Mouse (Mus musculus) kidney, adult 2 months (tissue): ENCODE measurements around the gene Ostf1. TPM values are rescaled to one million over a fixed set of nuclear protein-coding genes. Genes with fewer than 3 reads are reported as not detected.
A peak's percentile ranks its signal among the peaks of the same experiment; 100 is the strongest.

ENCODE experiments used
- DNase-seq: peaks from one replicate; pipeline ENCODE4 v3.0.0; 2021
- H3K27ac ChIP-seq: fragments of 200-500 bp; 2 replicates; pipeline ENCODE4 v1.5.1; 2012; ENCODE audit warnings: low read depth, low read length, control low read depth, inconsistent platforms; ENCODE audit not compliant: insufficient read depth
- H3K27me3 ChIP-seq: fragments of 200-500 bp; replicated peaks from 2 replicates; pipeline ENCODE4 v1.6.1; 2012; ENCODE audit warnings: mild to moderate bottlenecking, moderate library complexity, low read length, inconsistent platforms; ENCODE audit not compliant: control insufficient read depth, insufficient read depth
- H3K36me3 ChIP-seq: fragments of 200-500 bp; 2 replicates; pipeline ENCODE4 v1.6.1; 2012; ENCODE audit warnings: mild to moderate bottlenecking, moderate library complexity, low read length, inconsistent platforms; ENCODE audit not compliant: control insufficient read depth, insufficient read depth
- H3K4me1 ChIP-seq: fragments of 200-500 bp; 2 replicates; pipeline ENCODE4 v1.6.1; 2011; ENCODE audit warnings: low read length; ENCODE audit not compliant: control insufficient read depth, insufficient read depth
- H3K4me3 ChIP-seq: fragments of 200-500 bp; 2 replicates; pipeline ENCODE4 v1.5.1; 2011; ENCODE audit warnings: mild to moderate bottlenecking, low read depth, low read length, control low read depth; ENCODE audit not compliant: insufficient read depth
- CTCF ChIP-seq: fragments of 200-500 bp; conservative IDR thresholded peaks from 2 replicates; pipeline ENCODE4 v1.5.1; 2011; ENCODE audit warnings: low read depth, mild to moderate bottlenecking, control low read depth, low read length, moderate library complexity, mixed read lengths; ENCODE audit not compliant: insufficient read depth, insufficient read length
- POLR2A ChIP-seq: fragments of 200-500 bp; IDR thresholded peaks from one replicate; pipeline ENCODE4 v1.6.1; 2011; ENCODE audit warnings: low read depth, low read length, control low read depth
- WGBS: fragments of 180-500 bp; shearing (Covaris S2); methylation state at CpG from one replicate; pipeline ENCODE4 v1.1.7; 2018; 5-methylcytosine and 5-hydroxymethylcytosine counted together
- polyA plus RNA-seq: library from polyadenylated mRNA; depleted of rRNA; stranded (reverse); fragments of >200 nt; gene quantifications from 2 replicates; pipeline ENCODE4 v1.2.3, GENCODE M21; 2012

Ostf1 gene
- polyA plus RNA-seq, 1 experiment = 80.0 TPM

GRCm38 (mm10) chr19:18632231-18633185 lies 885 bp upstream of the Ostf1 start:
- no peaks in the 10 kb centered on the region for H3K36me3 ChIP-seq
- peak; percentile 90 for DNase-seq
- TF ChIP-seq CTCF (no peak), POLR2A (no peak)
- 39% methylated on average over 13 of the region's 13 CpGs for WGBS
- H3K27me3 ChIP-seq = no peaks in the 10 kb centered on the region
- H3K4me3 ChIP-seq = peak overlapping the region; percentile 67
- peak overlapping the region; percentile 81 for H3K27ac ChIP-seq
- H3K4me1 ChIP-seq = peaks cover 13% of the 10 kb centered on the region

DNA sequence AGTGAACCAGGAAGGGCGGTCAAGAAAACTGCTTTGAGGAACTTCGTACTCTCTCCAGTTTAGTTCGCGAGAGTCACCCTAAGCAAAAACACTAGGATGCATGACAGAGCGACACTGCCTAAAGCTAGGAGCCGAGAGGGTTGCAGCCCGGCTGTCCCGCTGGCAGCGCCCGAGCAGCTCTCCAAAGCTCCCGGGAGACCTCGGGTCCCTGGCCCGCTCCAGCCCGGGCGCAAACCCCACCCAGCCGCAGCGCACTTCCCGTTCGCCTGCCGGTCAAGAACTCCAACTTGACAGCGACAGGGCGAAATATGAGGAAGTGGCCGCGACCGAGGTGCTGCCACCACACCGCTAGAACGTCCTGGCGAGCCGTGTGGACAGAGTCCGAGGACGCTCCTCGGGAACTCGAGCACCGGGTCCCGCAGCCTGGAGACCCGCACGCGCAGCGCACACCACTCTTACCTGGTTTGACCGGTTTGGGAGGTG lies 421 bp downstream of the Ostf1 start:
- peak; percentile 74 for DNase-seq
- Histone ChIP-seq H3K4me3 (peak overlapping the region; percentile 94), H3K36me3 (no peaks in the 10 kb centered on the region), H3K27me3 (no peaks in the 10 kb centered on the region), H3K4me1 (peaks cover 13% of the 10 kb centered on the region), H3K27ac (peak overlapping the region; percentile 98)
- WGBS = under 1% methylated on average over 40 of the region's 40 CpGs
- TF ChIP-seq POLR2A (no peak), CTCF (no peak)

GRCm38 (mm10) chr19:18630221-18631119 lies 1.2 kb downstream of the Ostf1 start:
- Histone ChIP-seq H3K27ac (peak overlapping the region; percentile 98), H3K4me1 (peaks cover 13% of the 10 kb centered on the region), H3K4me3 (peak overlapping the region; percentile 94), H3K27me3 (no peaks in the 10 kb centered on the region), H3K36me3 (no peaks in the 10 kb centered on the region)
- TF ChIP-seq POLR2A (no peak), CTCF (no peak)
- DNase-seq = peak; percentile 80
- under 1% methylated on average over 17 of the region's 17 CpGs for WGBS

DNA sequence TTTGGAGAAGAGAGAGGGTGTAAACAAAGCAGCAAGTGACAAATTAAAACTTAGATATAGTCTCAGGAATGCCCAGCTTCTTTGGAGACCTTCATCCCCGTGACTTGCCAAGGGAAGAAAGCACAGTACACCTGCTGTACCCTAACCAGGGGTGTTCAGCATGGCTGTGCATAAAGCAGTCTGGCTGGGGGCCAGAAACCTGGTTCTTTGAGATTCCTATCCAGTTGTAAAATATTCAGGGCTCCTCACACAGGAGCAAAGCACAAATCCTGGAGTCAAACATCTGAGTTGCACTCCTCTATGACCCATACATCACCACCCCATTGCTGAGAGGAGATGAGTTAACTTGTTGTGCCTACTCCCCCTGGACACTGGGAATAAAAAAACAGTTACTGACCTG lies 2.0 kb downstream of the Ostf1 start:
- WGBS = 21% methylated on average over 1 of the region's 1 CpGs
- TF ChIP-seq POLR2A = no peak
- no peak overlapping the region for H3K4me3 ChIP-seq
- H3K27me3 ChIP-seq = no peaks in the 10 kb centered on the region
- DNase-seq = peak; percentile 95
- peak overlapping the region; percentile 98 for H3K27ac ChIP-seq
- no peaks in the 10 kb centered on the region for H3K36me3 ChIP-seq
- peaks cover 13% of the 10 kb centered on the region for H3K4me1 ChIP-seq

DNA sequence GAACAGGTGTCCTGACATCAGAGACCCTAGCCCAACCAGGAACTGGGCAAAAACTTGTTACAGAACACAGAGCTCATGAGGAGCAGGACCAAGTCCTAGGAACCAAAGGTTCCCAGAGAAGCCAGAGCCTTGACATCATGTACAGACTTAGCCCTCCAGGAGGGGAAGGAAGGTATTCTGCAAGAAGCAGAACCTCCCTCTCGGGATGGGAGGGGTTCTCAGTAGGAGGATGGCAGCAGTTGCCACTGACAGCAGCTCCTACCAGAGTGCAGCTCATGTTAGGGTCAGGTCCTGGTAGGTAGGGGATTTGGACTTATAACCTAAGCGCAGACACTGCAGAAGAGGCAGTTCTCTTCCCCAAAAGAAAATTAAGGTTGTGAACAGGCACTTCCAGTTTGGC lies 7.7 kb downstream of the Ostf1 start:
- Histone ChIP-seq H3K27ac (no peak overlapping the region), H3K27me3 (no peaks in the 10 kb centered on the region), H3K4me3 (no peak overlapping the region), H3K4me1 (peaks cover 17% of the 10 kb centered on the region), H3K36me3 (no peaks in the 10 kb centered on the region)
- WGBS = 69% methylated on average over 2 of the region's 2 CpGs
- DNase-seq = no peak
- TF ChIP-seq POLR2A = no peak

GRCm38 (mm10) chr19:18619691-18620090 lies 11.9 kb downstream of the Ostf1 start:
- Histone ChIP-seq H3K4me1 (peaks cover 21% of the 10 kb centered on the region), H3K27me3 (no peaks in the 10 kb centered on the region), H3K36me3 (no peaks in the 10 kb centered on the region), H3K27ac (no peak overlapping the region), H3K4me3 (no peak overlapping the region)
- TF ChIP-seq POLR2A (no peak), CTCF (no peak)
- 89% methylated on average over 1 of the region's 1 CpGs for WGBS
- DNase-seq = no peak

- H3K36me3 ChIP-seq = no peaks in the 10 kb centered on the region
- no peak overlapping the region for H3K4me3 ChIP-seq
- WGBS = 54% methylated on average over 5 of the region's 5 CpGs
- peaks cover 21% of the 10 kb centered on the region for H3K4me1 ChIP-seq
- no peak overlapping the region for H3K27ac ChIP-seq
- no peaks in the 10 kb centered on the region for H3K27me3 ChIP-seq
- DNase-seq = no peak
- TF ChIP-seq CTCF (no peak), POLR2A (no peak)
Measured at GRCm38 (mm10) chr19:18619060-18619459, 12.6 kb downstream of the Ostf1 start.
